Mouse (Mus musculus) frontal cortex, postnatal 36 days (tissue): ENCODE results near the gene Isx.

Source experiments
- DNase-seq, 2 experiments: peaks; one replicate each; pipeline ENCODE4 v3.0.0; 2022; ENCODE audit warnings: low spot score in 2 of 2

Gene Isx

GRCm38 (mm10) chr8:74899796-74900195 is 26.8 kb downstream of the Isx start:
- peak; percentile 58 to 69 for DNase-seq

GRCm38 (mm10) chr8:74901765-74902164 is 28.8 kb downstream of the Isx start:
- no peak for DNase-seq

GRCm38 (mm10) chr8:74903054-74903842 is 30.3 kb downstream of the Isx start:
- DNase-seq, result no peak

DNA sequence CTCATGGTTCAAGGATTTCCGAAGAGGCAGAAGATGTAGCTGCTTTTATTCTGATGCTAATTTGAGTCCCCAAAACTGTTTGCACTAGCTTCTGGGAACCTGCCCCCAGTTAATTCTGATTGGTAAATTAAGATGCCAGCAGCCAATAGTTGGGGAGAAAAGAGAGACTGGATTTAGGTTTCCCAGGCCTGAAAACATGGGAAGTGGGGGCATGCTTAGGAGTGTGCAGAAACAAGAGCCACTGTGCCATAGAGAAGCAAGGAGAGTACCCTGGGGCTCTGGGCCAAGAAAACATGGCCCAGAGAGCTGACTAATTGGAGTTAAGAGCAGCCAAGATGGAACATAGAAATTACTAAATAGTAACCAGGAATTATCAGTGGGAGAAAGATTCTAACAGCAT is 33.4 kb downstream of the Isx start:
- DNase-seq, result no peak

GRCm38 (mm10) chr8:74910708-74911107 is 37.7 kb downstream of the Isx start:
- no peak for DNase-seq

DNA sequence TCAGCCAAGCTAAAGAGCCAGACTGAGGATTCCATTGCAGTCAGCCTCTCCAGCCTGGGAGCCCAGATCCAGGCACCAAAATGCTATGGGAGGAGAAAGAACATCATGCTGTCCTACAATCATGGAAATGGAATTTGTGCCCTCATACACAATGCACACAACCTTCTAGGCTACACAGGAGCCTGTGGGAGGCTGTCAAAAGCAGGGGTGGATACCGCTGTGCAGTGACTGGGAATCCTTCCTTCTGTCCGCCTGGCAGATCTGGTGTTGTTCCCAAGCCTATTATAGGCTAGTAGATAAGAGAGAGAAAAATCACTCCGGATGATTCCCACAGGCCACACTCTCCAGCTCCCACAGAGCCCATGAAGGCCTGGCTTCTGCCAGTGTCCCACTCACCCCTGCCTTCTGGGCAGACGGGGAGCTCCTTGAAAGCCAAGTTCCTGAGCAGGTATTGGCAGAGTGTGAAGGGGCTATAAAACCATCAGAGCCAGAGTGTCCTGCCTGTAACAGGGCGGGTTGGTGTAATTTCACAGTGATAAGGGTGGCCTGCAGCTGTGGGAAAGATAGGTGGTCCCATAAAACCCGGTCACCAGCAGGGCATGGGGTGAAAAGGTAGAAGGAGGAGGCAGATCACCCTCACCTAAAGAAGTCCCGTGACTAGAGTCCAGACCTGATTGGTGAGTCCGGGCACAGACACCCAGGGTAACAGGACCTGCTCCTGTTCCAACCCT is 47.9 kb downstream of the Isx start:
- peak; percentile 45 to 52 for DNase-seq

GRCm38 (mm10) chr8:74921882-74922518 is 49.0 kb downstream of the Isx start:
- peak; percentile 47 to 71 for DNase-seq

DNA sequence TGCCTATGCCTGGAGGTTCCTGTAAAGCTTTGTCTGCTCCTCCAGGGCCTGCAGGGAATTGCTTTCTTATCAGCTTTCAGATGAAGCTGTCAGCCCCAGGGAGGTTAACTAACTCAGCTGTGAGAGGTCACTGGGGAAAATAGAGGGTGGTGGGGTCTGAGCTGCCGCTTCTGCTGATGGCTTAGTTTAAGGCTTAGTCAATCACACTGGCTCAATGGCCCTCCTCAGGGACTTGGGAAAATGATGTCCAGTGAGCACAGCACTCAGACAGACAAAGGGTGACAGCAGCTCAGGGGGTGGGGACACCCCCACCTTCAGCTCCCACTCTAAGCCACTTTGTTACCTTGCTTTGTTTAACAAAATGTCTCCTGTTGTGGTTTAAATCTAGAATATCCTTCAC is 55.0 kb downstream of the Isx start:
- no peak for DNase-seq

- peak; percentile 27 to 46 for DNase-seq
Observed at GRCm38 (mm10) chr8:74930731-74931130, 57.8 kb downstream of the Isx start.

DNA sequence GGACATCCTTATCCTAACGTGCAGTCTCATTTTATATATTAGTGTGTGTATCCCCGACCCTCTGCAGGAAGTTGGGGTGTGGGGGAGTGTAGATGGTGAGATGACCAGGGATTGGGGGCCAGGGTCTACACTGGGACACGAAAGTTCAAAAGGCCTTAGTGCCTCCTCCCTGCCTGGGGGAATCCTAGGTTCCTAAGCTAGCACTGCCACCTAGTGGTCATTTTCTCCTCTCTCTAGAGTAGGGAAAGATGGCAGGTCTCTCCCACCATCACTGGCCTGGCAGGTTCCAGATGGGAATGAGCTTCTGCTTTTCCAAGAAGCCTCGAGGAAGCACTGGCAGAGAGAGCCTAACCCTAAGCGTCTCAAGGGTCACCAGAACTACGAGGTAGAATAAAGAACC is 62.3 kb downstream of the Isx start:
- DNase-seq, result peak; percentile 46 to 60

DNA sequence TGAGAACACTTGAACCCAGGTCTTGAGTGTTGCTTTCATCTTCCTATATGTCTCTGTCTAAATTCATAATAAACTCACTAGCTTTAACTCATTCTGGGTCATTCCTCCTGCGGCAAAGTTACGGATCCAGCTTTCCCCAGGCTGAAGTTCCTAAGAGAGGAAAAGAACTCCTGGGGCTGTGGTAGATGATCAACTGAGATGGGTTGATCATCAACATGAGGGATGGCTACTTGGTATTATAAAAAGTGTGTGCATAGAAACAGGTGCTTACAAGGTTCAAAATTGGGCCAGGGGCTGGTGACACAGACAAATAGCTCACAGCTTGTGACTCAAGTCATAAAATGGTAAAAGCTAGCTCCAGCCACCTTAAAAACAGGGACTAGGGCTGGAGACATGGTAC is 63.7 kb downstream of the Isx start:
- no peak for DNase-seq

GRCm38 (mm10) chr8:74942056-74942455 is 69.1 kb downstream of the Isx start:
- no peak for DNase-seq
